Mouse (Mus musculus) intestine, embryonic 16.5 days (tissue): Measurements from ENCODE around the gene Ccdc117. TPM values are rescaled to one million over a fixed set of nuclear protein-coding genes. Genes with fewer than 3 reads are reported as not detected.
"Not testable (repeated sequence)": the region's sequence is repeated elsewhere in the genome, so short reads cannot be mapped to it uniquely, and the experiment has no call there.

Experiments
- ATAC-seq: fragments of 200-750 bp; cut with Nextera tagmentation; 2 replicates; pipeline ENCODE4 v1.8.0; 2017; ENCODE audit warnings: moderate TSS enrichment, moderate library complexity
- H3K27ac ChIP-seq: fragments of 300-500 bp; sonication (generic); 2 replicates; pipeline ENCODE4 v1.5.1; 2014; ENCODE audit warnings: mild to moderate bottlenecking, low read length
- H3K27me3 ChIP-seq: fragments of 300-500 bp; sonication (generic); replicated peaks from 2 replicates; pipeline ENCODE4 v1.6.1; 2014; ENCODE audit warnings: low read length, control low read depth, mixed read lengths; ENCODE audit not compliant: control insufficient read depth, insufficient read depth
- H3K36me3 ChIP-seq: fragments of 300-500 bp; sonication (generic); 2 replicates; pipeline ENCODE4 v1.6.1; 2014; ENCODE audit warnings: low read length, control low read depth; ENCODE audit not compliant: control insufficient read depth, insufficient read depth
- H3K4me1 ChIP-seq: fragments of 300-500 bp; sonication (generic); 2 replicates; pipeline ENCODE4 v1.6.1; 2014; ENCODE audit warnings: low read length, control low read depth, mixed read lengths; ENCODE audit not compliant: control insufficient read depth, insufficient read depth
- H3K4me2 ChIP-seq: fragments of 300-500 bp; sonication (generic); 2 replicates; pipeline ENCODE4 v1.6.1; 2014; ENCODE audit warnings: low read depth, low read length, control low read depth
- H3K4me3 ChIP-seq: fragments of 300-500 bp; sonication (generic); 2 replicates; pipeline ENCODE4 v1.5.1; 2014; ENCODE audit warnings: mild to moderate bottlenecking, low read length
- H3K9ac ChIP-seq: fragments of 300-500 bp; sonication (generic); 2 replicates; pipeline ENCODE4 v1.6.1; 2014; ENCODE audit warnings: low read depth, low read length
- H3K9me3 ChIP-seq: fragments of 300-500 bp; sonication (generic); 2 replicates; pipeline ENCODE4 v1.6.1; 2016; ENCODE audit warnings: low read length, control low read depth; ENCODE audit not compliant: control insufficient read depth
- WGBS: fragments of 180-500 bp; shearing (Covaris S2); extraction: QIAGEN DNeasy Blood & Tissue Kit; methylation state at CpG from one replicate; pipeline ENCODE4 v1.1.7; 2014; 5-methylcytosine and 5-hydroxymethylcytosine counted together
- polyA plus RNA-seq: library from polyadenylated mRNA; unstranded; fragments of >200 nt; fragmentation: Nextera tagmentation; extraction: Ambion mirVana; gene quantifications from 2 replicates; pipeline ENCODE4 v1.2.1, GENCODE M21; 2015

The Ccdc117 gene
- polyA plus RNA-seq, 1 experiment from 2014 or later: 11.1 TPM

GRCm38 (mm10) chr11:5563898-5564297, 21.9 kb upstream of the Ccdc117 start:
- no peak overlapping the region for H3K27ac ChIP-seq
- no peaks in the 10 kb centered on the region for H3K36me3 ChIP-seq

GRCm38 (mm10) chr11:5562625-5563268, 20.8 kb upstream of the Ccdc117 start:
- H3K27ac ChIP-seq: no peak overlapping the region
- 34% methylated on average over 9 of the region's 9 CpGs for WGBS
- H3K4me1 ChIP-seq: no peaks in the 10 kb centered on the region
- no peak overlapping the region for H3K9ac ChIP-seq
- H3K36me3 ChIP-seq: no peaks in the 10 kb centered on the region
- no peak for ATAC-seq
- no peak overlapping the region for H3K4me3 ChIP-seq
- peaks cover 2% of the 10 kb centered on the region; the same call in 1 of the 2 replicates for H3K9me3 ChIP-seq
- no peaks in the 10 kb centered on the region for H3K27me3 ChIP-seq
- H3K4me2 ChIP-seq: no peak overlapping the region

More at GRCm38 (mm10) chr11:5563898-5564297, 21.9 kb upstream of the Ccdc117 start:
- no peak for ATAC-seq
- Histone ChIP-seq H3K4me2 (no peak overlapping the region), H3K4me1 (no peaks in the 10 kb centered on the region), H3K9me3 (peaks cover 3% of the 10 kb centered on the region; the same call in 1 of the 2 replicates), H3K4me3 (no peak overlapping the region), H3K27me3 (no peaks in the 10 kb centered on the region), H3K9ac (no peak overlapping the region)
- 66% methylated on average over 6 of the region's 6 CpGs for WGBS

- Histone ChIP-seq H3K9ac (no peak overlapping the region), H3K27ac (no peak overlapping the region)
- WGBS: 57% methylated on average over 3 of the region's 3 CpGs
These were observed 18.3 kb upstream of the Ccdc117 start for GRCm38 (mm10) chr11:5560273-5560672.

GRCm38 (mm10) chr11:5551931-5552330, 9.9 kb upstream of the Ccdc117 start:
- no peak overlapping the region for H3K4me2 ChIP-seq
- WGBS: 70% methylated on average over 1 of the region's 1 CpGs
- no peaks in the 10 kb centered on the region for H3K4me1 ChIP-seq
- no peak overlapping the region for H3K4me3 ChIP-seq
- H3K27ac ChIP-seq: no peak overlapping the region
- no peak overlapping the region for H3K9ac ChIP-seq
- no peak for ATAC-seq
- H3K27me3 ChIP-seq: no peaks in the 10 kb centered on the region
- no peaks in the 10 kb centered on the region for H3K36me3 ChIP-seq
- H3K9me3 ChIP-seq: no peaks in the 10 kb centered on the region

More at GRCm38 (mm10) chr11:5560273-5560672, 18.3 kb upstream of the Ccdc117 start:
- no peak for ATAC-seq
- Histone ChIP-seq H3K9me3 (no peaks in the 10 kb centered on the region), H3K4me3 (no peak overlapping the region), H3K4me2 (no peak overlapping the region), H3K4me1 (no peaks in the 10 kb centered on the region), H3K27me3 (no peaks in the 10 kb centered on the region), H3K36me3 (no peaks in the 10 kb centered on the region)

GRCm38 (mm10) chr11:5551430-5551829, 9.4 kb upstream of the Ccdc117 start:
- Histone ChIP-seq H3K4me2 (no peak overlapping the region), H3K9me3 (no peaks in the 10 kb centered on the region), H3K4me1 (no peaks in the 10 kb centered on the region), H3K36me3 (no peaks in the 10 kb centered on the region), H3K27me3 (no peaks in the 10 kb centered on the region), H3K27ac (no peak overlapping the region), H3K4me3 (no peak overlapping the region), H3K9ac (no peak overlapping the region)
- 87% methylated on average over 5 of the region's 5 CpGs for WGBS
- ATAC-seq: no peak

GRCm38 (mm10) chr11:5546693-5547092, 4.7 kb upstream of the Ccdc117 start:
- Histone ChIP-seq H3K4me2 (no peak overlapping the region), H3K9me3 (no peaks in the 10 kb centered on the region)
- ATAC-seq: no peak

GRCm38 (mm10) chr11:5545457-5545856, 3.5 kb upstream of the Ccdc117 start:
- no peaks in the 10 kb centered on the region for H3K27me3 ChIP-seq
- H3K4me1 ChIP-seq: peaks cover 5% of the 10 kb centered on the region
- H3K9me3 ChIP-seq: no peaks in the 10 kb centered on the region
- 77% methylated on average over 4 of the region's 4 CpGs for WGBS
- no peak overlapping the region for H3K27ac ChIP-seq
- H3K36me3 ChIP-seq: no peaks in the 10 kb centered on the region
- no peak for ATAC-seq
- H3K4me2 ChIP-seq: no peak overlapping the region
- H3K9ac ChIP-seq: no peak overlapping the region
- H3K4me3 ChIP-seq: no peak overlapping the region

More at GRCm38 (mm10) chr11:5546693-5547092, 4.7 kb upstream of the Ccdc117 start:
- 84% methylated on average over 3 of the region's 3 CpGs for WGBS
- H3K4me1 ChIP-seq: no peaks in the 10 kb centered on the region
- no peaks in the 10 kb centered on the region for H3K36me3 ChIP-seq
- no peak overlapping the region for H3K27ac ChIP-seq
- no peak overlapping the region for H3K9ac ChIP-seq
- H3K27me3 ChIP-seq: no peaks in the 10 kb centered on the region
- no peak overlapping the region for H3K4me3 ChIP-seq

- H3K4me1 ChIP-seq, H3K36me3 ChIP-seq, ATAC-seq, H3K27ac ChIP-seq, H3K27me3 ChIP-seq, H3K9ac ChIP-seq, H3K4me2 ChIP-seq, H3K4me3 ChIP-seq, H3K9me3 ChIP-seq: not testable (repeated sequence)
- WGBS: 76% methylated on average over 1 of the region's 1 CpGs
These were observed 2.7 kb upstream of the Ccdc117 start for GRCm38 (mm10) chr11:5544709-5545108.

GRCm38 (mm10) chr11:5543281-5543680, 1.3 kb upstream of the Ccdc117 start:
- Histone ChIP-seq H3K9ac (no peak overlapping the region), H3K36me3 (no peaks in the 10 kb centered on the region), H3K4me1 (peaks cover 19% of the 10 kb centered on the region), H3K27ac (no peak overlapping the region), H3K4me3 (no peak overlapping the region), H3K9me3 (no peaks in the 10 kb centered on the region), H3K27me3 (no peaks in the 10 kb centered on the region), H3K4me2 (no peak overlapping the region)
- 84% methylated on average over 1 of the region's 1 CpGs for WGBS
- no peak for ATAC-seq
